Mouse (Mus musculus) cortical plate, adult 2 months (tissue): Measurements from ENCODE around the gene Smagp.

Source experiments
- CTCF ChIP-seq: fragments of 200-500 bp; IDR thresholded peaks from 2 replicates; pipeline ENCODE4 v1.5.1; 2011; ENCODE audit warnings: mild to moderate bottlenecking, control low read depth, low read length; ENCODE audit not compliant: insufficient read depth; ENCODE audit errors: extremely low read depth
- POLR2A ChIP-seq: fragments of 200-500 bp; IDR thresholded peaks from 2 replicates; pipeline ENCODE4 v1.6.1; 2011; ENCODE audit warnings: mild to moderate bottlenecking, low read length, control low read depth; ENCODE audit not compliant: insufficient read depth; ENCODE audit errors: extremely low read depth

DNA sequence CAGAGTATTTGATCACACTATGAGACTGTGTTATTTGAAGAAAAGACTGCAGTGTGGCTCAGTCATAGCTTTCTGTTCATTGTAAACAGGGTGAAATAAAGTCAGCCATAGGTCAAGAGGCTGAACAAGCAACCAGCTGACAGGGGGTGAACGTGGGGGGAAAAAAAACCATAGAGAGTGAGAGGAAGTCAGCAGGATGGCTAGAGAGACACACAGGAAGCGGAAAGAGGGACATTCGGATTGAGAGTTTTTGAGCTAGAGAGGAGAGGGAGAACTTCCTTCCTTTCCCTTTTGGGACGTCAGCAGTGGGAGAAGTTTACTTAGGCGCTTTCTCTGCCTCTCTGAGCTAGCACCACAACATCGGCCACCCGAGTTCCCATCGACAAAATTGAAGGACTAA, 46.3 kb downstream of the Smagp start:
- TF ChIP-seq POLR2A (no peak), CTCF (no peak)
